Mouse (Mus musculus): ENCODE results near the gene Il34. TPM values are rescaled to one million over a fixed set of nuclear protein-coding genes. Genes with fewer than 3 reads are reported as not detected.
"Not testable (repeated sequence)": the region's sequence is repeated elsewhere in the genome, so short reads cannot be mapped to it uniquely, and the experiment has no call there.

Gene Il34
- polyA plus RNA-seq, 1 experiment, result 12.7 TPM

DNA sequence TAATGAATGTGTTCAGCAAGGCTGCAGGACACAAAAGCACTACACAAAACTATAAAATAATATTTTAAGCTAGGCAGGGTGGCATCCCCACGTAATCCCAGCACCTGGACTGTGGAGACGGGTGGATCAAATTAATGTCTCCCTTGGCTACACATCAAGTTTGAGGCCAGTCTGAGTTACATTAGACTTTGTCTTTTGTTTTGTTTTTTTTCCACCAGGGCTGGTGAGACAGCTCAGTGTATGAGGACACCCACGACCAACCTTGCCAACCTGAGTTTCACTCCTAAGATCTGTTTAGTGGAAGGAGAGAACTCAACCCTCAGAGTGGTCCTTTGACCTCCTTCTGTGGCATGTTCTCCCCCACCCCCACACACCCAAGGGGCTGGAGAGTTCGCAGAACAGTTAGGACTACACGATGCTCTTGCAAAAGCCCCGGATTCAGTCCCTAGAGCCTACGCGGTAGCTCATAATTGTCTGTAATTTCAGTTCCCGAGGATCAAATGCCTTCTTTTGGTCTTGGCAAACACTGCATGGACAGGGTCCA, 18.2 kb downstream of the Il34 start:
- WGBS, result 62% methylated on average over 9 of the region's 9 CpGs
- no peak for DNase-seq (ENCODE audit: low read depth, low spot score)

DNA sequence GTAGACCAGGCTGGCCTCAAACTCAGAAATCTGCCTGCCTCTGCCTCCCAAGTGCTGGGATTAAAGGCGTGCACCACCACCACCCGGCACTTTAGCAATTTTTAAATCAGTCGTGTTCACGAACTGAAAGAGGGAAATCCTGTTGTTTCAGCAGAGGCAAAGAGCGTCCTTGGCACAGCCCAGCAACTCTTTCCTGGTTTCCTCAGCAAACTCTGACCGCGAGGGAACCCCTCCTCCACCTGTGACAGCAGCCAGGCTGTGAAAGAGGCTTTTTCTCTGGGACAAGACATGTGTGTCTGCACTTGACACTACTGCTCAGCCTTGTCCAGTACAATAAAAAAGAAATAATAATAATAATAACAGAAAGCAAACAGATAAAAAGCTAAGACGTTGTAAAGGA, 18.8 kb downstream of the Il34 start:
- no peak for DNase-seq (ENCODE audit: low read depth, low spot score)
- 29% methylated on average over 8 of the region's 8 CpGs for WGBS

DNA sequence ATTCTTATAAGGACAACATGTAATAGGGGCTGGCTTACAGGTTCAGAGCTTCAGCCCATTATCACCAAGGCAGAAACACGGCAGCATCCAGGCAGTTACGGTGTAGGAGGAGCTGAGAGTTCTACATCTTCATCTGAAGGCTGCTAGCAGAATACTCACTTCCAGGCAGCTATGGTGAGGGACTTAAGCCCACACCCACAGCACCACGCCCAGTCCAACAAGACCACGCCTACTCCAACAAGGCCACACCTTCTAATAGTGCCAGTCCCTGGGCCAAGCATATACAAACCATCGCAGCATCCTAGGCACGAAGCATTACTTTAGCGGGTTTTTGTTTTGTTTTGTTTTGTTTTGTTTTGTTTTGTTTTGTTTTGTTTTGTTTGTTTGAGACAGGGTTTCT, 19.2 kb downstream of the Il34 start:
- not testable (repeated sequence) for DNase-seq (ENCODE audit: low read depth, low spot score)
- 77% methylated on average over 7 of the region's 7 CpGs for WGBS

DNA sequence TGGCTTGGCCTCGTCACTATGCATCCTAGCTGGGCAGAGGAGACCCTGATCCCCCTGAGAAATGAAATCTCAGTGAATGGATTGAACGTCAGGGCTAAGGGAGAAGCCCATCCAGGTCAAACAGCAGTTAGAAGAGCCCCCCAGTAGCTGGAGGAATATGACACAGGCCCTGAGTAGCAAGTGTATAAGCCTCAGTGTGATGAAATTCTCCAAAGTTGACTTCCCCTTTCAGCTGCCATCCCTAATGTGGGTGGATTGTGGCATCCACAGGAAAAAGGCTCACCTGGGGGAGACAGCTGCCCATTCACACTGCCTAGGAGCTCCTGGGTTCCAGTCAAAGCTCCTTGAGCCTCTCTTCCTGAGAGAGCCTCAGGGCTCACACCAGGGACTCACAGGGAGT, 20.4 kb downstream of the Il34 start:
- DNase-seq (ENCODE audit: low read depth, low spot score), result no peak
- WGBS, result 94% methylated on average over 2 of the region's 2 CpGs

DNA sequence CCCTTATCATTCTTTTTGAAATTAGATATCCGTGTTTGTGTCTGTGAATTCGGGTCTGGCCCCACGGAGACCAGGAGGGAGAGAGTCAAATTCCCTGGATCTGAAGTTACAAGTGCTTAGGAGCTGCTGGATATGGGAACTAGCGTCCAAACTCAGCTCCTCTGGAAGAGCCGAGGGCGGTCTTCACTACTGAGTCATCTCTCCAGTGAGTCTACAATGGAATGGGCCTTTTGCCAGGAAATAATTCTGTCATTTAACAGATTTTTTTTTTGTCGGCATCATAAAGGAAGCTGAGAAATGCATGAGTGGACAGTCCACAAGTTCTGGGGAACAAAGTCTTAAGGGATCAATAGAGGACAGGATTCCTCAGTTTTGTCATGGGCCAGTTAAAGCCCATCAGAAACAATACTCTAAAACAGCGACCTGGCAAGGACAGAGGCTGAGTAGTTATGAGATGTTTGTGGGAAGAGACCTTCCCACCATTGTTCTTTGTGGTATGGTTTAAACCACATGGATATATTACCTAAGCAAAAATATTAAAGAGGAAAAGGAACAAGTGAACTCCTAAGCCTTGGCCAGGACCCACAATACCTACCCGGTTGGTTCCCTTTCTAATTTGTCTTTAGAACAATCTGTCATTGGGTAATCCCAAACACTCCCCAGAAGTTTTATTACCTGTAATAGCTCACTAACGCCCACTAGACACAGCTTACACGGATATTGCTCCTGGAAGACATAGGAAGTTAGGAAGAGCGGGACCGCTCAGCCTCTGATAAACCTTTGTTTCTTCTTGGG, 25.6 kb downstream of the Il34 start:
- 34% methylated on average over 13 of the region's 13 CpGs for WGBS
- no peak for DNase-seq (ENCODE audit: low read depth, low spot score)

DNA sequence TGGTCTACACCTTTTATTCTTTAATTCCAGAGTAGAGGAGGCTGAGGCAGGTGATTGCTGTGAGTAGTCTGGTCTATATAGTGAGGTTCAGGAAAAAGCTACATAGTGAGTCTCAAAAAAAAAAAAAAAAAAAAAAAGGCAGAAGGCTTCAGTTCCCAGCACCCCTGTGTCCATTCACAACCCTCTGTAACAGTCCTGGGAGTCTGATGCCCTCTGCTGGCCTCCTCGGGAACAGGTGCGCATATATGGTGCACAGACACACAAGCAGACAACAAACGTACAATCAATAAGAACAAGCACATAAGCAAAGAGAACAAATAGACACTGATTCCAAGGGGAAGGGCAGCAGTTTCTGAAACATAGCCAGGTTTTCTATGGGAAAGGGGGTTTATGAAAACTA, 29.4 kb downstream of the Il34 start:
- 97% methylated on average over 3 of the region's 3 CpGs for WGBS

DNA sequence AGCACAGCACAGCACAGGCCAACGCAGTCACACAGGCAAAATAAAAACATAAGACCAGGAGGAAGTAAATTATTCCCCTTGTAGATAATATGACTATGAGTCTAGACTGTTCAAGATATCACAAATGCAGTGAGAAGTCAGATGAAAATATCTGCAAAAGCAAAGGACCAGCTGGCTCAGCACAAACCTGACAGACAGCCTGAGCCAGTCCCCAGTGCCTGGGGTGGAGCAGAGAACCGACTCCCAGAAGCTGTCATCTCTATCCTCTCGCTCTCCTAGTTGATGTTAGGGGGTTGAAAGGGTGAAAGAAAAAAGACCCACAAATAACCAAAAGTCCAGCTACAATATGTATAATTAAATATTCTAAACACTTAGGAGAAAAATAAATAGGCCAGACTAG, 30.0 kb downstream of the Il34 start:
- WGBS, result 88% methylated on average over 3 of the region's 3 CpGs
- no peak for DNase-seq (ENCODE audit: low read depth, low spot score)

More for the DNA sequence above, 29.4 kb downstream of the Il34 start:
- DNase-seq (ENCODE audit: low read depth, low spot score), result no peak

DNA sequence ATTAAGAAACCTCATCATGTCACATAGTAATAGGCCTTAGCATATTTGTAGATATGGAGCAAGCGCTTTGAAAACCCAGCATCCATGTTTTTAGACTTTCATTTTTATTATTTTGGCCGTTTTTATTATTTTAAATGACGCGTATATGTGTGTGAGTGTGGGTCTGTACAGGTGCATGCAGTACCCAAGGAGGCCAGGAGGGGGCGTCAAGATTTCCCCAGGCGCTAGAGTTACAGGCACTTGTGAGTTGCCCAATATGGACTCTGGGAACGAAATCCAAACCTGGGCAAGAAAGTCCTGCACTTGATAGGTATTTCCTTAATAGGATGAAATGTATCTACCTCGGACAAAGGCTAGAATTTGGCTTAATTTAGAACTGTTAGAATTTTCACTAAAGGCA, 30.4 kb downstream of the Il34 start:
- DNase-seq (ENCODE audit: low read depth, low spot score), result no peak
- WGBS, result 85% methylated on average over 8 of the region's 8 CpGs

DNA sequence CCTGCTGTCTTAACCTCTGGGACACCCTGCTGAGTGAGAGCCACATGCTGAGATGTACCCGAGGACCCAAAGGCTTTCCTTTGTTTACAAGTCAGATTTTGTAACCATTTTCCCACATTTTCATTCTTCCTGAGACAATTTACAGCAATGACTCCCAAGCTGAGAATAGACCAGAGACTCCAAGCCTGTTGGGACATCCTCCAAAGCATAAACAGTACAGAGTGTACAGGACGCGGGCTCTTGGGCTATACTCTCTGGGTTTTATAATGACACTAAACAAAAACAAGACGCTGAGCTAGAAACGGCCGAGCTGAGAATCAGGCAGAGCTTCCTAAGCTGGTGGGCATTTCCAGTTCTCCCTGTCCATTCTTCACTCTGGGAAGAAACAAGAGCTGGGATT, 31.0 kb downstream of the Il34 start:
- DNase-seq (ENCODE audit: low read depth, low spot score), result no peak
- WGBS, result 80% methylated on average over 6 of the region's 6 CpGs

DNA sequence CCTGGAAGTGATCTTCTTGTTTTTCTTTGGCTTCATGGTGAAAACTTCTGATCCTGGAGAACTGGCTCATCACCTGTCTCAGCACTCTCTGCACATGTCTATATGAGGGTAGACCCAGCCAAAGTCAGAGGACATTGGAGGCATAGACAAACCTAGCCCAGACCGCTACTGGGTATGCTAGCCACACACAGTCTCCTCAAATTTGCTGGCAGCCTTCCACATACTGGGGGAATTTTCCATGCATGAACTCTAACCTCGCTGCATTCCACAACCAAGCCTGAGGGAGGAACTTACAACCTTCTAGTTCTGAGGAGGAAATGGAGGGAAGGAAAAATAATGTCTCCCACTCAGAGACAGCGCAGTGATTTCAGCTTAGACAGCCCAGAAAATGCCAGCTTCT, 31.7 kb downstream of the Il34 start:
- WGBS, result 67% methylated on average over 3 of the region's 3 CpGs
- DNase-seq (ENCODE audit: low read depth, low spot score), result no peak

DNA sequence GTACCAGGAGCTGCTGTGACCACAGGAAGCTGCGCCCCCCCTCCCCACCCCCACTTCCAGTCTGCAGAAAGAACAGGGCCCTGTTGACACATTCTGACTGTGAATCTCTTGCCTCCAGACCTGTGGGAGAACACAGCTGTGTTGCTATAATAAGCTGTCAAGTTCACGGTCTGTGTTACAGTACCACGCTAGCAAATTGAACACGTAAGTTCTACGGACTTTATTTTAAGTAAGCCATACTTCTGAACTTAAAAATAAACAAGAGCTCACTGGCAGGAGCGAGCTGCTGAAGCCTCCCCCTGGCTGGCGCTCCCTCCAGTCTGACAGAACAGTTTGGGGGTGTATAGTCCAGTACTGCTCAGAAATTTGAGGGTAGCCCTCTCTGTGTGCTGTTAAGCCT, 33.3 kb downstream of the Il34 start:
- WGBS, result 69% methylated on average over 7 of the region's 7 CpGs
- DNase-seq (ENCODE audit: low read depth, low spot score), result no peak

DNA sequence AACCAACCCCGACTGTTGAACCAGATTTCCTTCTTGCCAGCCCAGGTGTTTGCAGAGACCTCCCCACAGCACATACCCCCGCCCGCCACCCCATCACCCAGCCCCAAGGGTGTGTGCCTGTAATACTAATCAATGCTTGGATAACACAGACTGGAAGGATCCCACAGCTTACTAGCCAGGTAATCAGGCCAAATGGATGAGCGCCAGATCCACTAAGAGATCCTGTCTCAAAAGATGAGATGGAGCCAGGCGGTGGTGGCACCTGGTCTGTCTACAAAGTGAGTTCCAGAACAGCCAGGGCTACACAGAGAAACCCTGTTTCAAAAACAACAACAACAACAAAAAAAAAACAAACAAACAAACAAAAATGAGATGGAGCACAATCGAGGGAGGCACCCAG, 38.5 kb downstream of the Il34 start:
- DNase-seq (ENCODE audit: low read depth, low spot score), result no peak
- 43% methylated on average over 6 of the region's 6 CpGs for WGBS

DNA sequence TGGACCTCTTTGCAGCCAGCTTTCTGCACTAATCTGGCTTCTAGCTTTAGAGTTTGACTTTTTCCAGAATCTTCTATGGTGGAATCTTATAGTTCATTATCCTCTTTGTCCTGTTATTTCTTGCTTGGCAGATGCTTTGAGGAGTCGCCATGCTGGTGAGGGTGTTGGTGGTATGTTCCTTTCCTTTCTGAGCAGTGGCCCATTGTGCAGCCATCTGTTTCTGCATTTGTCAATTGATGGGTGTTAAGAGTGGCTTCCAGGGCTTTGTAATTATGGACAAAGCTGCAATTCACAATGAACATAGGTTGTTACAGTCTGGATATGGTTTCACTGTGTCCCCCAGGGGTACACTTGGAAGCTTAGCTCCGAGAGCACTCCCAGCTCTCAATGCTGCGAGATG, 41.1 kb downstream of the Il34 start:
- 94% methylated on average over 3 of the region's 3 CpGs for WGBS

DNA sequence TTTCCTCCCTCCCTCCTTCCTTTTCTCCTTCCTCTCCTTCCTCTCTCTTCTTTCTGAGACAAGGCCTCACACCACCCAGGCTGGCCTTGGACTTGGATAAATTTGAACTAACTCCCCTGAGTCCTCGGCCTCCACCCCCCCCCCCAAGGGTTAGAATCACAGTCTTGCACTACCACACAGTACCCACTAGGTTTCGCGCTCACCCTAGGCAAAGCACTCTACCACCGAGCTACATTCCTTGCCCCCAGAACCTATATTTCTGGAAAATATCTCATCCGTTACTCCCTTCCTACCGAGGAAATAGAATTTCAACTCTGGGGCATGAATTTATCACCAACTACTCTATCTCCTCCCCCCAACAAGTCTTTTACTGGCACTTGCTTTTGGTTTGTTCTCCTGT, 43.7 kb downstream of the Il34 start:
- no peak for DNase-seq (ENCODE audit: low read depth, low spot score)
- WGBS, result 54% methylated on average over 6 of the region's 6 CpGs

More for the DNA sequence above, 41.1 kb downstream of the Il34 start:
- DNase-seq (ENCODE audit: low read depth, low spot score), result no peak

DNA sequence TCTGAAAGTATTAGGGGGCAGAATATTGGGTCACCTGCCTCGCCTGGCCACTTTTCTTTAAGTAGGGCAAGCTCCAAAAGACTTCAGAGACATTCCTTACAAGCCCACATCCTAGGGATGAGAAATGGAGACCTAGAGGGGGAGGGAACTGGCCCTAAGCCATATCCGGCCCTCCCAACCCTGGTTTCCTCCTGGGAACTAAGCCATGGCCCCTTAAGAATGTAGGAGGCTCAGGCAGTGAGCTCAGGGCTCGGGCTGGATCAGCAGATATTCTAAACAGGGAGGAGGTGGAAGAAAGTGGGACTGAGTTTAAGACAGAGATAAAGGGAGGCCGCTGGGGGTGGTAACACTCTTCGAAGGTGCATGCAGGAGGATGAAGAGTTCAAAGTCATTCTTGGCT, 44.5 kb downstream of the Il34 start:
- 57% methylated on average over 5 of the region's 5 CpGs for WGBS
- no peak for DNase-seq (ENCODE audit: low read depth, low spot score)

DNA sequence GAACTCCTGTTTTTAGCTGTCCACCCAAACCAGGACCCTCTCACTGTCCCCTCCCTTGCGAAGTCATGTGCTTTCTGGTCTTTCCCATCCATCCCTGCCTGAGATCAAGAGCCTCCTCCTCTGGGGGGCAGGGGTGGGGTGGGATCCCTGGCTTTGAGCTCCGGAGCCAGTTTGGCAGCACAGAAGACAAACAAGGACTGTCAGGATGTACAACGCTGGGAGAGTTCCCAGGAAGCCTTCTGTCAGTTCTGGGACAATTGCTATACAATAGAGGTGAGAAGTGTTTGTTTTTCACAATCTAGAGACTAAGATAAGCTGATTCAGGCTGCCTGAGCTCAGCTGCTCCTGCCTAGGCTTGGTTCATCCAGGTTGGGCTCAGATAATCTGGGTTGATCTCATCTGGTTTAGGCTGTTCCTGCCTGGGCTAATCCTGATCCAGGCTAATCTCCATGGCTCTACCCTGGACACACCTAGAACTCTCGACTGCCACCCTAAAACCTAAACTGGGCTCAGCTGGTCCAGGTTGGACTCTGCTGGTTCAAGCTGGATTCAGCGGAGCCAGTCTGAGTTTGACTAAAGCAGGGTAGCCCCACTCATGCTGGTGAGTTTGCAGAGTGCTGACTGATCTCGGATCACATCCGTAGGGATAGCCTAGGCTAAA, 45.3 kb downstream of the Il34 start:
- DNase-seq (ENCODE audit: low read depth, low spot score), result no peak
- 58% methylated on average over 7 of the region's 7 CpGs for WGBS

DNA sequence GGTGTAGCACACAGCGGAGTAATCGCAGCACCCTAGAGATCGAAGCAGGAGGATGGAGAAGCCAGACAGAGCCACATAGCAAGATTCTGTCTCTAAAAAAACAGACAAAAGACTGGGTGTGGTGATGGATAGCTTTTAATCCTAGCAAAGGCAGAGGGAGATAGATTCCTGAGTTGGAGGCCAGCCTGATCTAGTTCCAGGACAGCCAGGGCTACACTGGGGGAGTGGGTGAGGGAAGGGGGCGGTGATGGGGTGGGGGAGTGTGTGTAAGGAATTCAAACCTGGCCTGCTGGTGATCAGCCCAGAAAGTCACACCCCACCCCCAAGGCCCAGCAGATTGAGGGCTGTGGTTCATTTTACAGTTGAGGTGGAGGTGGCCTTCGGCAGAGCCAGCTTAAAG, 49.5 kb downstream of the Il34 start:
- 75% methylated on average over 5 of the region's 5 CpGs for WGBS

DNA sequence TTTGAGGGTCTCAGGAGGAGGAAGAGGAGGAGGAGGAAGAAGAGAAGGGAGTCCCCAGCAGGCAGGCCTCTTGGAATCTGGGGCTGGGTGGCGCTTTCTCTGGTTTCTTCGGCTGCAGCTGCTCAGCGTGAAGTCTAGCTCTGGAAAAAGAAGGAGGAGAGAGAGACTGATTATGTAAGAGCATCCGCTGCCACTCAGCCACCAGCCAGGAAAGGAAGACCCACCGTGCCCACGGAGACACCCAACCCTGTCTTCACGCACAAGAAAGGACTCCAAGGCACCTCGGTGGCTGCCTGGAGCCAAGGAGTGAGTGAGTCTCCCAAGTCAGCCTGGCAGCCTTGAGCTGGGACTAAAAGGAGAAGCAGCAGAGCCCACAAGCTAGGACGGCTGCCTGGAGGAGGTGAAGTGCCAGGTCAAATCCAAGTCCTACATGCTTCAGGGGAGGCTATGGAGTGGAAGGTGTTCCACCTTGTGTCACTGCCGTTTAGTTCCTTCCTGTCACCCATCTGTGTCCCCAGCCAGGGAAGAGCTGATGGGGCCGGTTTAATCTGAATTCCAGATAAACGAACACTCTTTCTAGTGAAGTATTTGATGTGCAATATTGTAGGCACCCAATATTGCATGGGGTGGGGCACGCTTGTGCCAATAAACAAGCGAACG, 50.1 kb downstream of the Il34 start:
- WGBS, result 63% methylated on average over 15 of the region's 15 CpGs
- no peak for DNase-seq (ENCODE audit: low read depth, low spot score)

More for the DNA sequence above, 49.5 kb downstream of the Il34 start:
- DNase-seq (ENCODE audit: low read depth, low spot score), result no peak

DNA sequence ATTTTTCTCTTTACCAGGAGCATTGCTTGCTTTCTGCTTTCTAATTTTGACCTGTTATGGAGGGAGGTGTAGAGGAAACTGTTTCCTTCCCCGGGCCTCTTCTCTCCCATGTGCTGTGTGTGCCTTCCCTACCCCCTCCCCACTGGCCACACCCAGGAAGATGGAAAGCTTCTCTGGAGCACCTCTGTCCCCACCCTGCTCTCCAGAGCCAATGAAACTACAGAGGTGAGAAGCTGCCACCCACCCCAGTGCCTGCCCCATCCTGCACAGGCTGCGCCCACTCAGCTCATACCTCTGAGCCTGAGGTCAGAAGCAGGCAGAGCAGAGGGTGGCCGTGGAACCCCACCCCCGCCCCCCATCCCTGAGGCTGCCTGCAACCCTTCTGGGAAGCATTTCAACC, 51.0 kb downstream of the Il34 start:
- DNase-seq (ENCODE audit: low read depth, low spot score), result no peak
- WGBS, result 41% methylated on average over 4 of the region's 4 CpGs

DNA sequence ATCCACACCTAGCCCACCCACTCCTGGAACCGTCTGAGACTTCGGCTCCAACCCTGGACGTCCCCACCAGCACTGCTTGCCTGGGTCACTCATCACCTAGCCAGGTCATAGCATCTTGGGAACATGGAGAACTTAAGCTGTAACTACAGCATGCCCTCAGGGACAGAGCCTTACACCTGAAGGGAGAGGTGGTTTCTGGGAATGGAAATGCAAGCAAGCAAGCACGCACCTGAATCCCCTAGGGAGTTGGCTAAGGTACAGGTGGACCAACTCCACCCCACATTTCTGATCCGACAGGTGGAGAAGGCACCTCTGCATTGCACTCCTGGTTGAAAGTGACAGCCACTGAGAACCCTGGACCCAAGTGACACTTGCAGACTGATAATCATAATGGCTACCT, 54.2 kb downstream of the Il34 start:
- 70% methylated on average over 5 of the region's 5 CpGs for WGBS
- no peak for DNase-seq (ENCODE audit: low read depth, low spot score)

DNA sequence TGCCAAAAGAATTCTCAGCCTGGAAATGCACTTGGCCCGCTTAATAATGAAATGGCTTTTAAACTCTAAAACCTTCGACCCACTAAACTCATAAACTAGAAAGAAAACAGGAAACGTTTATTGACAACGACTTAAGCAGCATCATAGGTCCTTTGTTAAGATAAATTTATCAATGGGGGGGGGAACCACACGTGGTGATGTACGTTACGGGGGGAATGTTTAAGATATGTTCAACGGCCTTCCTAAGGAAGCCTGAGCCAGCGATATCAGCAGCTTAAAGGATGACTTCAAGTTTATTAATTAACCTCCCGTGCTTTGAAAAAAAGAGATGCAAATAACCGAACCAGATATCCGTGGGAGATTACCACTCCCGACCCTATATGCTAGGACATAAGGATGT, 55.5 kb downstream of the Il34 start:
- no peak for DNase-seq (ENCODE audit: low read depth, low spot score)
- WGBS, result 31% methylated on average over 13 of the region's 13 CpGs
